Mouse (Mus musculus) ZHBTc4 (cell line): ENCODE results near the gene Eps8l1.

ENCODE experiments used
- DNase-seq: peaks from one replicate; pipeline ENCODE4 v3.0.0-alpha.2; 2011; ENCODE audit warnings: low read depth, low spot score

The Eps8l1 gene

DNA sequence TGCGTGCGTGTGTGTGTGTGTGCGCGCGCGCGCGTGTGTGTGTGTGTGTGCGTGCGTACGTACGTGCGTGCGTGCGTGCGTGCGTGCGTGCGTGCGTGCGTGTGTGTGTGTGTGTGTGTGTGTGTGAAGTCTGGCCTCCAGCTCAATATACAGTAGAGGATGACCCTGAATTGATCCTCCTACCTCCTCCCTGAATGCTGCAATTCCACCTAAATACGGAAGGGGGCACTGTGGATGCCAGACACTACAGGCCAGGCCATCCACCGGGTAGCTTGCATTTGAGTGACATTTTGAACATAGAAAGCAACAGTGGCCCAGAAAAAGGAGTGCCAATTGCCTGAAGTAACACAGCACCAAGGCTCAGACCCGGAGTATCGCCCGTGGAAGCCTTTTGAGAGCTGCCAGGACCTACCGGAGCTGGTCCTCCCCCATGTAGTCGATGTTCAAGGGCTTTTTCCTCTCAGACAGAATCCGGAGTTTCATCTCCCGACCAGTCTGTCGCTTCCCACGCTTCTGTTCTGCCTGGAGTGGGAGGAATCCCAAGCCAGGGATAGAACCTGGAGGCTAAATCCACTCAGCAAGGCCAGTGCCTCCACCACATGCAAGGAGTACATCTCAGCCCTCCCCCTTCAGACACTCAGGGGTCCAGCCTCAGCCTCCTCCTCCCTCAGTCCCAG lies 47.7 kb downstream of the Eps8l1 start:
- DNase-seq: peak; percentile 88

DNA sequence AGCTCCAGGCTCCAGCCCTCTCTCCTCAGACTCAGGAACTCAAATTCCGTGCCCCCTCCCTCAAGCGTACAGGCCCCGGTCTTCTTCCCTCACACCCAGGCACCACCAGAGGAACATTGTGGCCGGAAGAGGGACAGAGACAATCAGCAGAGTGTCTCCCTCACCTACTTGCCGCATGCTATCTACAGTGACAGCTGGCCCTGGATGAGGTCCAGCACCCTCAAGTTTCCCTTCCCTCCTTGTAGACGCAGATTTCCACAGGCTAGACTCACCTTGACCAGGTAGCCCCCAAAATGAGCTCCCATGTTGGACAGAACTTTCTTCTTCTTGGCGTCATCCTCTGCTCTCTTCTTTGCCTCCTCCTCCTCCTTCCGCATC lies 48.3 kb downstream of the Eps8l1 start:
- no peak for DNase-seq

GRCm38 (mm10) chr7:4509863-4510608 lies 49.6 kb downstream of the Eps8l1 start:
- DNase-seq: peak; percentile 93

GRCm38 (mm10) chr7:4511489-4512224 lies 51.2 kb downstream of the Eps8l1 start:
- no peak for DNase-seq

DNA sequence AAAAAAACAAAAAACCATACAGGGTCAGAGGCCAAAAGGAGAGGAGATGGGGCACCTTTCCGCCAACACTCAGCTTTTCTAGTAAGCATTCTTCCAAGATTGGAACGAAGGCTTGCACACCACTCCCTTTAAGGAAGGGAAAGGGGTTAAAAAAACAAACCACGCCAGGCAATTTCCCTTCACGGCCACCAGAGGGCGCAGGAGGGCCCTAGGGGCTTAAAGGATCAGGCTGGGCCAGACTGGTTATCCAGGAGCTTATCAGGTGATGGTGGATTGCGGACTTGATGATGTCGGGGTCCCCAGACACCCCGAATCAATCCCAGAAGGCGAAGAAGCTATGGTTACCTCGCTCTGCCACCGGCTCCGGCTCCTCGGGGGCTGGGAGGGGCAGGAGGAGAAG lies 52.8 kb downstream of the Eps8l1 start:
- peak; percentile 88 for DNase-seq

GRCm38 (mm10) chr7:4513829-4514712 lies 53.6 kb downstream of the Eps8l1 start:
- no peak for DNase-seq

DNA sequence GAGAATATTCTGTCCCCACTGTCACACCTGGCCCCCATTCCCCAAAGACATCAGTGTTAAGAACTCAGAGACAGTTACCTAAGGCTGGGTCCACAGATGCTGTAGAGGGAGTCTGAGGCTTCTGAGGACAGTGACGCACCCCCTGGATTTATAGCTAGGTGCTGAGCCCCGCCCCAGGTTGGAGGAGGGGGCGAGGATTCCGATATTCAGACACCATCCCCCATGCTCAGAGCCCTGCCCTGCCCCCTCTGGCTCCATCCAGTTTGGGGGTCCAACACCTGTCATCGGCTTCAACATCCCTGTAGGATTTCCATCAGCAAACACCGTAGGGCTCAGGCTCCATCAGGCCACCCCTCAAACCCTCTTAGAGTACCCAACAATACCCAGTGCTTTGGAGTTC lies 55.4 kb downstream of the Eps8l1 start:
- no peak for DNase-seq

DNA sequence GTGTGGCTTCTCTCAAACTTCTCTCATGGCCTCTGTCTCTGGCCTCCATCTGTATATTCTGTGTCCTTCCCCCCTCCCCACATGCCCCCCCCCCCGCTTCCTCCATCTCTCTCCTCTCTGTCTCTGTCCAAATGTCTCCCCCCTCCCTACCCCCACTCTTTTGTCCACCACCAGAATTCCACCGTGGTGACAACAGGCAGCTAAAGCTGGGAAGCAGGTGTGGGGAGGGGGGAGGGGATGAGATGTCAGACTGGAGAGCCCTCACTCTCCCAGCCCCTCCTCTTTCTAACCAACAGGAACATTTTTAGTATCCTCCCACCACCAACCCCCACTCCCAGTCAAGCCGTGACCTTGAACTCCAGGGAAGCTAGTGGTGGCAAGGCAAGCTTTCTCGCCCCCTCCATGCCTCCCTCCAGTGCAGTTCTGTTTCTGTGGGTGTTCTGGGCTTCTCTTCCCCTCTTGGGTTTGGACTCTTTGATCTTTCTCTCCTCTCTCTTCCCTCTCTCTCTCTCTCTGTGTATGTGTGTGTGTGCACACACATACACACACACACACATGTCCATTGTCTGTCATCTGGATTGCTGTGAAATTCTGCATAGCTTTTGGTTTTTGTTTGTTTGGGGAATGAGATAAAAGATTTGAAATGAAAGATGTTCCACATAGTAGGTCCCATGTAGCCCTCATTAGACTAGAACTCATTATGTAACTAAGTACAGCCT lies 56.0 kb downstream of the Eps8l1 start, which contains the start of gene Tnnt1:
TSS of gene Tnnt1 (minus strand) at position 51 of the 719 bp plus-strand sequence.
- peak; percentile 85 for DNase-seq

DNA sequence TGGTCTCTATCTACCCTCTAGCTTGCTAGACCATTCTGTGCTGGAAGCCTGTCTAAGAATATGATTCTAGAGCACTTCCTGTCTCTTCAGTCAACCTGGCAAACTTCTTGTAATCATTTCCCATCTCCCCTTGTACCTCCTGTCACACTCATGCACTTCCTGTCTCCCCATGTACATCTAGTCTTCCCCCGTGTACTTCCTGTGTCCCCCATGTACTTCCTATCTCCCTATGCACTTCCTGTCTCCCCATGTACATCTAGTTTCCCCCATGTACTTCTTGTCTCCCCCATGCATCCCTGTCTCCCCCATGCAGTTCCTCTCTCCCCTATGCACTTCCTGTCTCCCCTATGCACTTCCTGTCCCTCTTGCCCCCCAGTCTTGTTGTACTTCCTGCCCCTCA lies 58.0 kb downstream of the Eps8l1 start:
- no peak for DNase-seq

GRCm38 (mm10) chr7:4521231-4522003 lies 60.9 kb downstream of the Eps8l1 start:
- peak; percentile 73 for DNase-seq

- no peak for DNase-seq
Measured at GRCm38 (mm10) chr7:4522292-4522691, 61.8 kb downstream of the Eps8l1 start.

GRCm38 (mm10) chr7:4523205-4524130 lies 63.0 kb downstream of the Eps8l1 start:
- no peak for DNase-seq

DNA sequence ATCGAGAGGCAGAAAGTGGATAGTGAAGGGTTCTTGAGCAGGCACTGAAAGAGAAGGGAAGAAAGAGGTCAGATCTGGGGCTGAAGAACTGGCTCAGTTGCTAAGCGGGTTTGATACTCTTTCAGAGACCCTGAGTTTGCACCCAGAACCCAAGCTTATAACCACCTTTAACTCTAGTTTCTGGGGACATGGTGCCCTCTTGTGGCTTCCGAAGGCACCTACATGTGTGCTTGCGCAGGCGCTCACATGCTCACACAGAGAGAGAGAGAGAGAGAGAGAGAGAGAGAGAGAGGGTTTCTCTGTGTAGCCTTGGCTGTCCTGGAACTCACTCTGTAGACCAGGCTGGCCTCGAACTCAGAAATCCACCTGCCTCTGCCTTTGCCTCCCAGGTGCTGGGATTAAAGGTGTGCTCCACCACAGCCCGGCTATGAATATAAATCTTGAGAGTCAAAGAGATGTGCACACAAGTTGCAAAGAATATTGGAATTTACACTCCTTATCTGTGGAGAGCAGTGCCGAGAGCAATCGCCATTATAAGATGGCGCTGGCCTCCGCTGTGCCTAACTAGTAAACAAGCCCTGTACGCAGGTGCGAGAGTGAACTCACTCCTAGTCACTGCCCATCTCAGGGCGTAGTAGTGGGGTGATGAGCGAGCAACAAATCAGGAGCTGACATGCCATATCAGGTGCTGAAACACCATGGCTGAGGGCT lies 63.9 kb downstream of the Eps8l1 start, which contains the start of gene Tnni3:
TSS of gene Tnni3 (minus strand) at position 18 of the 711 bp plus-strand sequence.
- DNase-seq: peak; percentile 87

DNA sequence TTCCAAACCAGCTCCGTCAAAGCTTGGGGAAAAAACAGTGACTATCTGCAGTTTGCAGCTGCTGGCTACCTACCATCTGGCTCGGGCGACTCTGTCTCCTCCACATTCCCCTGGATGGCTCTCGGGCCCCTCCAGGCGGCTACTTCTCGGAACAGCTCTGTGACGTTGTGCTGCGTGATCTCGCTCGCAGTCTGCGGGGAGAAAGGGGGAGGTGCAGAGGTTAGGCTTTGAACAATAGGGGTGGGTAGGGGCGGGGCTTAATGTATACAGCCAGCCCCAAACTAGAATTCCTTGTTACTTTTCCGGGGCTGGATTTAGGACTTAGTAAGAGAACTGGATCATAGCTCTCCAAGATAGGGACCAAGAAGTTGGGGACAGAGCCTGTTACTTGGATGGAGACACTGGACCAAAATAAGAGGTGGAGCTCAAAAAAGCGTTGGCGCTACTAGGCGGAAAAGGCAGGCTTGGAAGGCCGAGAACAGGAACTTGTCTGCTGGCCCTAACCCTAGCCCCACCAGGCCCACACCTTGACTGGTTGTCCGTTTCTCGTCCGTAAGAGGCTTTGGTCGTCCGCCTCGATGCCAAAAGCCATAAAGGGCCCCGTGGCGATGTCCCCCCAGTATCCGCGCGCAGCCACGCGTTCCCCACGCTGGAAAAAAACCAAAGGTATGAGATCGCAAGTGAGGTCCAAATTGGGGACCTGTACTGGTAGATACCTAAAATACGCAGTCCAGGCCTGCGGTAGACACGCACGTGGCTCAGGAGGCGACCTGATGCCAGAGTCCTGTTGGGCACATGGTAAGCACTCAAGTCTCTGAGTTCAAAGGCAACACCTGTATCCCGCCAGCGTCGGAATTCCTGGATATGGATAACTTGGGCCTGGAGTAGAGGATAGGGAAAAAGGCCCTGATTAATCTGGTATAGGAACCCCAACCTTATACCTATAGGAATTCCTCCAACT lies 66.1 kb downstream of the Eps8l1 start:
- DNase-seq: peak; percentile 98

DNA sequence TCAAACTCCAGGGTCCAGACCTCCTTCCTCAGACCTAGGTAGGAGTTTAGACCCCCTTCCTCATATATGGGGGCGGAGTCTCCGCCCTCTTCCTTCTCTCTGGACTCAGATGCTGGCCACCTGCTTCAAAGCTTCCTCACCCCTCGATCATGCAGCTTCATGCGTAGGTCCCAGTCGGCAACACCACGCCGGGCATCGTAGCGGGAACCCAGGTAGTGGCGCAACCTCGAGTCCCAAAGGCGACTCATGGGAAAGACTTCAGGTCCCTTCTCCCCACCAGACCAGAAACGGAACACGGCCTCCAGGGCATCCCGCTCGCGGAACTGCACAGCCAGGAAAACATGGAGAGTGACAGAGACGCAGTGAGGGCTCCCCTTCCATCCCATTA lies 66.8 kb downstream of the Eps8l1 start:
- peak; percentile 27 for DNase-seq
